Mouse (Mus musculus): ENCODE data around the gene Ccin.

Gene Ccin

GRCm38 (mm10) chr4:43983181-43983580 lies at the start of gene Ccin:
Ccin (plus strand) TSS chr4:43983483.
- no peak for DNase-seq

DNA sequence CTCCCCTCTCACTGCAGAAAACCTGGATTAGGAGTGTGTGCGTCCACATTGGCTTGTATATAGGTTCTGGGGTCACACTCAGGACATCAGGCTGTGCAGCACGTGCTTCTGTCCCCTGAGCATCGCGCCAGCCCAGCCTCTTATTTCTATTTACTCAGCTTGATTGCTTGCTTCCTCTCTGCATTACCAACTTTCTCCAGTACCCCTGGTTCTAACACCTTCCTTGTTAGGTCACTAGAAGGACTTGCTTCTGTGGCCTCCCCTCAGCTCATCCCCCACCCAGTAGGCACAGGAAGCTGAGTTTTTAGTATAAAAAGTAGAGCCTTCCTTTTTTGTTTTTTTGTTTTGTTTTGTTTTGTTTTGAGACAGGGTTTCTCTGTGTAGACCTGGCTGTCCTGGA lies 47.1 kb upstream of the Ccin start:
- no peak for DNase-seq

- no peak for DNase-seq
Measured at GRCm38 (mm10) chr4:43936749-43937674, 46.3 kb upstream of the Ccin start.

DNA sequence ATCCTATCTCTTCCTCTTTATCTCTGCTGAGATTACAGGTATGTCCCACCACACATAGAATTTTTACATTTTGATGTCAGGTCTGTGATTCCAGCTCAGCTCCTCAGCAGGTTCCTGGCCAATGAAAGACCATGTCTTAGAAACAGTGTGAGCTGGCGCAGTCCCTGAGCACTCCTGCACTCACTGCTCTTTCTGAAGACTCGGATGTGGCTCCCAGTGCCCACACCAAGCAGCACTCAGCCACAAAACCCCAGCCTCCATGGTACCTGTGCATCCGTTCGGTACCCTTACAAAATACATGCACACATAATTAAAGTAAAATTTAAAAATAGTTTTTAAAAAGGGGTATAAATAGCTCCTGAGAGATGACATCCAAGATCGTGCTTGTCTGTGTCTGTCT lies 42.0 kb upstream of the Ccin start:
- DNase-seq, result no peak

GRCm38 (mm10) chr4:43942421-43942820 lies 40.9 kb upstream of the Ccin start:
- DNase-seq, result no peak

DNA sequence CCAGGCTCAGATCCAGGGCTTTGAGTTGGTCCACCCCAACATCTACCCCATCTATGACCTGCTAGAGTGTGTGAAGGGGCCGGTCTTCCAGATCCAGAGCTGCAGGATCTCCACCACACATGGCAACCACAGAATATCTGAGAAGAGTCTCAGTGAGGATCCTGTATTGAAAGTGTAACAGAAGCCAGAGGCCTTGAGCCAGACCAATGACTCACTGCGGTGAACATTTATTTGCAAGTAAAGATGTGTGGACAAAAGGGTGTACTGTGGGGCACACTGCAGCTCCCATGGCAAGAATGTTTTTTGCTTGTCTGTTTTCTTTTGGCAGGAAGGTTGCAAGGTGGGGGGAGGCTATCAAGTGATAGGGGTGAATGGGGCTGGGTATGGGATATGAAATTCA lies 35.7 kb upstream of the Ccin start:
- DNase-seq, result no peak

DNA sequence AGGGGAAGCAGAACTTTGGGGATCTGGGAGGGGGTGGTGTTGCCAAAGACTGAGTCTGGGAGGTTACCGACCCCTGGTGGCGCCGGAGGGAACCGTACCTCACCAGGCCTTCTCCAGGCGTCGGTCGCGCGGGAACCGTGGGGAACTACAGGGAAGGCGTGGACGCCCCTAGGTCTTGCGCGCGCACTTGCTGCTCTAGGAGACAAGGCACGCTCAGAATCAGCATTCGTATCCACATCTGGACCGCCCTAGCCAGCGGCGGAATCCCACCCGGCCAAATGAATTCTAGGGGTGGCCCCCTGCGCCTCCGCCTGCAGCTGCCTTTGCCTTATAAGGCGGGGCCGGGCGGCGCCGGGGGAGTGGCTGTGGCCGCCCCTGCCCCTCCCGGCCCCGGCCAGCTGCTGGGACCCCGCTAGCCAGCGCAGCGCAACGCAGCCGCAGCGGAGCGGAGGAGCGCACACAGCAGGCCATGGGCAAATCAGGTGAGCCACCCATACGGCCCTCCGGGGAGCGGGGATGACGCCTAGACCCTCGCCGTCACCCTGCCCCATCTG lies 25.9 kb upstream of the Ccin start, which contains the start of gene Glipr2:
Gene Glipr2, plus strand, starts transcription at position 110 of the 554 bp plus-strand sequence.
- peak; percentile 93 for DNase-seq

GRCm38 (mm10) chr4:43957846-43958461 lies 25.3 kb upstream of the Ccin start:
- DNase-seq, result peak; percentile 87

- no peak for DNase-seq
Measured at GRCm38 (mm10) chr4:43959523-43960179, 23.6 kb upstream of the Ccin start.

DNA sequence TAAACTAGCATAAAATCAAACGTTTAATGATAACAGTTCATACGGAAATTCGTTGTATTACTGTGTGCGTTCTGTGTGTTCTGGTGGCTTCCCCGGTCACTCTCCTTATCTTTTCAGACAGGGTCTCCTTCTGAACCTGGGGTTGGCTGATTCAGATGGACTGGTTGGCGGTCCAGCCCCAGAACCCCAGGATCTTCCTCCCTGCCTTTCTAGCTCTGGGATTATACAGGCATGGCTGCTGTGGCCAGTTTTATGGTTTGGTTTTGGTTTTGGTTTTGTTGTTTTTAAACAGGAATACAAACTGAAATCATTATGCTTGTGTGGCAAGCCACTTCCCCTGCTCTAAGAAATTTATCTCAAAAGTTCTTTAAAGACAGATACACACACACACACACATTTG lies 23.1 kb upstream of the Ccin start:
- no peak for DNase-seq

DNA sequence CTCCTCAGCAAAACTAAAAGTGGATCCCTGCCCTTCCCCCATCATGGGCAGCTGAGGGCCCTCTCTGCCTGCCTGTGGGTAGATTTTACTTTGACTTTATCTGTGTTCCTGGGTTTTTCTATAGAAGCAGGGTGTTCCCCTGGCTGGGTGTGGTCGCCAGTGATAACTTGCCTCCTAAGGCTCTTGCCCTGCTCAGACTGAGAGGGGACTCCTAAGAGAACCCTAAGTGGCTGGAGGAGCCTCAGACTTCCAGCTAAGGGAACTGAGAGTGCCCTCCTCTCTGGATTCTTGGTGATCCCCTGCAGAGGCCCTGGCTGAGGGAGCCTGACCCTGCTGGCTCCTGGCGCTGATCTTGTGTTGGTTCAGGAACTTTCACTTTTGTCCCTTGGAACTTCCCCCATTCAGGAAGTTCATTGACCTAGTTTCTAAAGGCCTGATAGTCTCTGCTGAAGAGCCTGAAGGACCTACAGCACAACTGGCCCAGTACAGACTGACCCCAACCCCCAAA lies 18.9 kb upstream of the Ccin start:
- DNase-seq, result peak; percentile 49

- DNase-seq, result no peak
Measured at GRCm38 (mm10) chr4:43964951-43965684, 18.2 kb upstream of the Ccin start.

- DNase-seq, result no peak
Measured at GRCm38 (mm10) chr4:43965856-43966535, 17.3 kb upstream of the Ccin start.

DNA sequence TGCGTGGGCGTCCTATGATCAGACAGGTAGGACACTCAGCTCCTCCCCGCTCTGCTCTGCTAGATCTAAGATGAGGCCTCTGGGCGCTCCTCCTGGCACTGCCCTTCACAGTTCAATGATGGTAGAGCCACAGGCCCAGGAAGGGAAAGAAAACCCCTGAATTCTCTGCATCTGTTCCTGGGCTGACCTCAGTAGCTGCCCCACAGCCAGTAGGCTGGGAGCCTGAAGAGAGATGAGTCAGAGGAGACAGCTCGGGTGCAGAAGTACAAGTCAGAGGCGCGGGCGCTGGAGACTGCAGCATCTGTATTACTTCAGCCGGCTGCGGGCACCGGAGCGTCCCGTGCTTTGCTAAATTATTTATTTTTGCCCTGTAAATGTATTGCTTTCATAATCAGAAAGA lies 14.6 kb upstream of the Ccin start:
- no peak for DNase-seq

DNA sequence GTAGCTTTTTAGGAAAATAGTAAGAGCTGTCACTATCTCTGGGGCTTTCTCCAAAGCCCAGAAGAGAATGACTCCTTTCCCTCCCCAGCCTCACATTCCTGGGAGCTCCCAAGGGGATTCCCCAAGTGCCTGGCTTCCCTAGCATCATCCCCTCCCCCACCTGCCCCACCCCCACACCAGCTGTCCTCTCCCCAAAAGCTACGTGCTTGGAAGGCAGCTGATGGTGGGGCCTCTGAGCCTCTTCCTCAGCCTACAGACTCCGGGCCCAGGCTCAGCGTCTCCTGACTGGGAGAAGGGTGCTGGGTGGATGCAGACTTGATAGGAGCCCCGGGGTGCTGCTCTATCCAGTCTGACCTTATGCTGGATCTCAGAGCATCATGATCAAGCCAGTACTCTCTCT lies 13.9 kb upstream of the Ccin start:
- peak; percentile 67 for DNase-seq

DNA sequence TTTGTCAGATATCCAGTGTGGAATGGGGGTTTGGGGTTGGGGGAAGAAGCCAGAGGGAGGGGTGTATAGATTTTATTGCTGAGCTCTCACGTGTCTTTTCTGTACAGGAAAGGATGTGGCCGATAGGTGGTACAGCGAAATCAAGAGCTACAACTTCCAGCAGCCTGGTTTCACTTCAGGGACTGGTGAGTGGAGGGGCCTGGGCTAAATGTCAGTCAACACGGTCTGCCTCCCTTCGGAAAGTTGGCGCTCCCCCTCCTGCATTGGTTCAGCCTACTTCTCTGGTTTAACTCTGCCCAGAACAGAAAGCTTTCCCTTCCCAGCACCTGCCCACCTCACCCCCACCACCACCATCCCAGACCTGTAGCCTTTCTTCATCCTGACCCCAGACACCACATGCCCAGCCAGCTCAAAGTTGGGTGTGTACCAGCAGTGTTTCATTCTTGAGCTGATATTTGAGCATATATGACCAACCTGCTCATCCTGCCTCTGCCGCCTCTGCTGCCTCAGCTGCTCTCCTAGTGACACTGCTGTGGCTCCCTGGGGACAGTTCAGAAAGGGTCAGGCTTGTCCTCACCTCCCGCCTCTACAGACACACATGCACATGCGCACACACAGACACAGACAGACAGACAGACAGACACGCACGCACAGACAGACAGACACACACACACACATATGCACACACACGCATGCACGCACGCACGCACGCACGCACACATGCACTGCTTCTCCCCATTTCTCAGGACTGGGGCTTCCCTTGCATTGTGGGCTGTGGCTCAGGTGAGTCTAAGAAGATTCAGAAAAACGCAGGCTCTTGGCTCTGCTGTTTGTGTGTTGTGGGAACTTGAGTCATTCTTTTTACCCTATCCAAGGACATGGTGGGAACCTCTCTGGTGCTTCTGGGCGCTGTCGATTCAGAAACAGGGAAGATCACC lies 12.6 kb upstream of the Ccin start:
- no peak for DNase-seq

- no peak for DNase-seq
Measured at GRCm38 (mm10) chr4:43971541-43972136, 11.6 kb upstream of the Ccin start.

GRCm38 (mm10) chr4:43972137-43972591 lies 11.1 kb upstream of the Ccin start:
- DNase-seq, result peak; percentile 64

- DNase-seq, result peak; percentile 51
Measured at GRCm38 (mm10) chr4:43973526-43973981, 9.7 kb upstream of the Ccin start.
